In genomic region chr5:124500037-124500436, GRCm38 (mm10) we compare ENCODE assay signal across 8 mouse cellular contexts. TPM values are rescaled to one million over a fixed set of nuclear protein-coding genes. Genes with fewer than 3 reads are reported as not detected.
DNase-seq lines count a peak whose midpoint lies in the region; ATAC-seq and TF ChIP-seq lines count a peak whose summit lies in the region.
"Not testable (repeated sequence)": the region's sequence is repeated elsewhere in the genome, so short reads cannot be mapped to it uniquely, and the experiment has no call there.

No protein-coding gene starts in this region.

- H3K9me3 ChIP-seq in ES-E14 (ENCODE audit: control insufficient read depth, insufficient read depth, low read depth, low read length); MEL (replicated peaks; ENCODE audit: insufficient read depth, low read length); kidney, postnatal 0 days (replicated peaks; ENCODE audit: low read length); stomach, postnatal 0 days (ENCODE audit: control insufficient read depth, low read length): not testable (repeated sequence)

- not testable (repeated sequence) for TF ChIP-seq EP300 in MEL (IDR thresholded peaks at IDR 0.05; ENCODE audit: low read depth in 1 of 2, low read length in 2 of 2); heart, adult 2 months (IDR thresholded peaks at IDR 0.05; ENCODE audit: insufficient read depth, low read depth, low read length); stomach, postnatal 0 days (optimal IDR thresholded peaks at IDR 0.05)

- intact Hi-C loops in gastrocnemius, adult 2 months (cut with DNase I); heart, adult 2 months (cut with DNase I); left cerebral cortex, adult 2 months (cut with DNase I): not testable (repeated sequence)

- H3K27ac ChIP-seq in ES-E14 (ENCODE audit: insufficient read depth, low read depth, low read length, poor library complexity, severe bottlenecking); MEL (ENCODE audit: control insufficient read depth, low read depth, low read length); kidney, postnatal 0 days; stomach, postnatal 0 days (replicated peaks): not testable (repeated sequence)
- H3K27ac ChIP-seq in gastrocnemius, adult 2 months: peak overlapping the region; percentile 90
- peak overlapping the region; percentile 93 for H3K27ac ChIP-seq in heart, adult 2 months
- peak overlapping the region; percentile 69 for H3K27ac ChIP-seq in layer of hippocampus, adult 2 months
- H3K27ac ChIP-seq in left cerebral cortex, adult 2 months: peak overlapping the region; percentile 86

- in situ Hi-C loops in ES-E14 (cut with MboI; ENCODE audit: low sequenced_read_pairs in 2 of 2, unreplicated experiment in 2 of 2): not testable (repeated sequence)

- not testable (repeated sequence) for H3K4me3 ChIP-seq in ES-E14 (ENCODE audit: insufficient read depth in 1 of 2, low read depth in 1 of 2, low read length in 2 of 2, poor library complexity in 1 of 2, severe bottlenecking in 1 of 2); MEL (ENCODE audit: control insufficient read depth in 1 of 2, insufficient read depth in 1 of 2, low read depth in 2 of 2, low read length in 2 of 2); gastrocnemius, adult 2 months; heart, adult 2 months; kidney, postnatal 0 days (replicated peaks; ENCODE audit: low read depth, low read length); layer of hippocampus, adult 2 months; left cerebral cortex, adult 2 months; stomach, postnatal 0 days (ENCODE audit: low read depth, low read length)

- not testable (repeated sequence) for TF ChIP-seq CTCF in MEL (IDR thresholded peaks at IDR 0.05 in 2 of 3, conservative IDR thresholded peaks at IDR 0.05 in 1 of 3; ENCODE audit: control insufficient read depth in 1 of 3, insufficient read depth in 1 of 3, low read depth in 2 of 3, low read length in 3 of 3, poor library complexity in 1 of 3, severe bottlenecking in 1 of 3); gastrocnemius, adult 2 months (IDR thresholded peaks at IDR 0.05); heart, adult 2 months (IDR thresholded peaks at IDR 0.05); layer of hippocampus, adult 2 months (conservative IDR thresholded peaks at IDR 0.05); left cerebral cortex, adult 2 months (IDR thresholded peaks at IDR 0.05)
- TF ChIP-seq CTCF in kidney, postnatal 0 days (IDR thresholded peaks at IDR 0.05; ENCODE audit: low read depth): 0 out of 2 replicates have a peak, but pooled peaks have one; percentile 3
- TF ChIP-seq CTCF in stomach, postnatal 0 days (IDR thresholded peaks at IDR 0.05; ENCODE audit: low read depth): peak; percentile 14; the same call in 1 of the 2 replicates

- TF ChIP-seq RAD21 in MEL (IDR thresholded peaks at IDR 0.05; ENCODE audit: low read depth, low read length): not testable (repeated sequence)

- WGBS in heart, adult 2 months: 76% methylated on average over 4 of the region's 4 CpGs
- 82% methylated on average over 2 of the region's 4 CpGs for WGBS in kidney, postnatal 0 days
- 75% methylated on average over 2 of the region's 4 CpGs for WGBS in stomach, postnatal 0 days

- not testable (repeated sequence) for H3K27me3 ChIP-seq in MEL (ENCODE audit: control insufficient read depth in 1 of 2, insufficient read depth in 2 of 2, low read length in 2 of 2); heart, adult 2 months (ENCODE audit: control insufficient read depth, insufficient read depth, low read length); kidney, postnatal 0 days (ENCODE audit: insufficient read depth, low read length); stomach, postnatal 0 days (ENCODE audit: control insufficient read depth, insufficient read depth, low read length)

- TF ChIP-seq POLR2A in MEL (IDR thresholded peaks at IDR 0.05; ENCODE audit: control insufficient read depth in 1 of 2, insufficient read depth in 1 of 2, low read depth in 1 of 2, low read length in 2 of 2, poor library complexity in 1 of 2); heart, adult 2 months (IDR thresholded peaks at IDR 0.05; ENCODE audit: insufficient read depth, low read depth, low read length): not testable (repeated sequence)

- not testable (repeated sequence) for H3K4me2 ChIP-seq in kidney, postnatal 0 days (ENCODE audit: low read length); stomach, postnatal 0 days (replicated peaks; ENCODE audit: low read depth)

- not testable (repeated sequence) for H3K79me2 ChIP-seq in MEL (ENCODE audit: control insufficient read depth, insufficient read depth, low read length, poor library complexity); heart, adult 2 months (replicated peaks; ENCODE audit: control insufficient read depth, insufficient read depth, low read length)

- DNase-seq in ES-E14 (ENCODE audit: low read depth, low spot score); MEL (ENCODE audit: low read depth, low spot score); gastrocnemius, adult 2 months; heart, adult 2 months; kidney, postnatal 0 days (ENCODE audit: low spot score); layer of hippocampus, adult 2 months (ENCODE audit: low spot score in 2 of 2); left cerebral cortex, adult 2 months (ENCODE audit: extremely low spot score in 1 of 2, low spot score in 2 of 2); stomach, postnatal 0 days (ENCODE audit: low spot score): not testable (repeated sequence)

- not testable (repeated sequence) for H3K9ac ChIP-seq in ES-E14 (ENCODE audit: insufficient read depth, low read depth, low read length, poor library complexity, severe bottlenecking); MEL (ENCODE audit: control insufficient read depth, low read depth, low read length, poor library complexity, severe bottlenecking); heart, adult 2 months (ENCODE audit: low read depth, low read length); kidney, postnatal 0 days (ENCODE audit: low read depth, low read length); stomach, postnatal 0 days (ENCODE audit: low read length)

- H3K4me1 ChIP-seq in ES-E14 (ENCODE audit: control insufficient read depth in 2 of 2, insufficient read depth in 2 of 2, low read length in 2 of 2, poor library complexity in 1 of 2); MEL (ENCODE audit: control insufficient read depth in 1 of 2, insufficient read depth in 2 of 2, low read length in 2 of 2); kidney, postnatal 0 days (replicated peaks; ENCODE audit: insufficient read depth, low read length); stomach, postnatal 0 days (replicated peaks; ENCODE audit: control insufficient read depth, insufficient read depth): not testable (repeated sequence)
- peaks cover 20% of the 10 kb centered on the region for H3K4me1 ChIP-seq in heart, adult 2 months (ENCODE audit: control insufficient read depth, insufficient read depth, low read length)

- ATAC-seq in kidney, postnatal 0 days (replicated peaks; ENCODE audit: low FRiP score, low read depth); stomach, postnatal 0 days (ENCODE audit: low FRiP score, low TSS enrichment): not testable (repeated sequence)

- not testable (repeated sequence) for H3K36me3 ChIP-seq in ES-E14 (ENCODE audit: control insufficient read depth, insufficient read depth, low read length, poor library complexity, severe bottlenecking); MEL (ENCODE audit: control insufficient read depth in 1 of 2, insufficient read depth in 2 of 2, low read length in 2 of 2); stomach, postnatal 0 days (ENCODE audit: control insufficient read depth, insufficient read depth, low read length)
- H3K36me3 ChIP-seq in heart, adult 2 months (ENCODE audit: control insufficient read depth, insufficient read depth, low read length): peaks cover 21% of the 10 kb centered on the region
- H3K36me3 ChIP-seq in kidney, postnatal 0 days (ENCODE audit: insufficient read depth, low read length): peaks cover 27% of the 10 kb centered on the region

RNA-seq across cellular contexts. Expression of gene Snrnp35, which starts 17.1 kb away (rescaled TPM):
- total RNA-seq in ES-E14 (2012; rRNA removed): 7.5 and 10.6 TPM in 2 replicates
- total RNA-seq in MEL (2012; rRNA removed): 11.7 and 12.2 TPM in 2 replicates
- polyA plus RNA-seq in MEL (2012; ENCODE audit: insufficient read depth in 1 of 2, insufficient read length in 2 of 2, low read depth in 1 of 2, low replicate concordance in 2 of 2, missing spikeins in 1 of 2): 10 to 100 TPM in 1 of 2 experiments, not detected in 1; 18.3 TPM
- total RNA-seq in gastrocnemius, adult 2 months (2021): 10 to 100 TPM; 27.7 to 33.1 TPM
- 10 to 100 TPM; 10.5 to 14.5 TPM for total RNA-seq in heart, adult 2 months (2021)
- 2.4 and 4.5 TPM in 2 replicates for polyA plus RNA-seq in heart, adult 2 months (2012; rRNA removed)
- polyA plus RNA-seq in kidney, postnatal 0 days (2015; fragmentation: Nextera tagmentation; extraction: Ambion mirVana): 17.1 and 21.3 TPM in 2 replicates
- 10 to 100 TPM; 25.7 to 25.9 TPM for total RNA-seq in layer of hippocampus, adult 2 months (2021)
- total RNA-seq in left cerebral cortex, adult 2 months (2021): 10 to 100 TPM; 19.9 to 20.8 TPM
- 9.1 and 10.8 TPM in 2 replicates for polyA plus RNA-seq in stomach, postnatal 0 days (2015; fragmentation: Nextera tagmentation; extraction: Ambion mirVana)

RNA-seq across cellular contexts. Expression of gene Rilpl2, which starts 21.9 kb away (rescaled TPM):
- total RNA-seq in ES-E14 (2012; rRNA removed) (7.3 and 8.9 TPM in 2 replicates), MEL (2012; rRNA removed) (12.1 and 13.4 TPM in 2 replicates)
- polyA plus RNA-seq in MEL (2012; ENCODE audit: insufficient read depth in 1 of 2, insufficient read length in 2 of 2, low read depth in 1 of 2, low replicate concordance in 2 of 2, missing spikeins in 1 of 2): 10 to 100 TPM in 1 of 2 experiments, not detected in 1; 14.3 TPM
- 1 to 10 TPM; 4.6 to 4.7 TPM for total RNA-seq in gastrocnemius, adult 2 months (2021)
- total RNA-seq in heart, adult 2 months (2021): 1 to 10 TPM; 6.8 to 9.1 TPM
- polyA plus RNA-seq in heart, adult 2 months (2012; rRNA removed): 6.9 and 8.4 TPM in 2 replicates
- polyA plus RNA-seq in kidney, postnatal 0 days (2015; fragmentation: Nextera tagmentation; extraction: Ambion mirVana): 41.9 and 44.7 TPM in 2 replicates
- total RNA-seq in layer of hippocampus, adult 2 months (2021): 10 to 100 TPM; 19.3 TPM
- total RNA-seq in left cerebral cortex, adult 2 months (2021): 10 to 100 TPM; 17.9 to 21.0 TPM
- polyA plus RNA-seq in stomach, postnatal 0 days (2015; fragmentation: Nextera tagmentation; extraction: Ambion mirVana): 19.3 and 20.7 TPM in 2 replicates

RNA-seq across cellular contexts. Expression of gene Rilpl1, which starts 31.2 kb away (rescaled TPM):
- 8.6 and 10.1 TPM in 2 replicates for total RNA-seq in ES-E14 (2012; rRNA removed)
- total RNA-seq in MEL (2012; rRNA removed): 5.0 and 5.7 TPM in 2 replicates
- polyA plus RNA-seq in MEL (2012; ENCODE audit: insufficient read depth in 1 of 2, insufficient read length in 2 of 2, low read depth in 1 of 2, low replicate concordance in 2 of 2, missing spikeins in 1 of 2): 1 to 10 TPM in 1 of 2 experiments, not detected in 1; 8.6 TPM
- total RNA-seq in gastrocnemius, adult 2 months (2021): 100 to 1,000 TPM; 243 to 286 TPM
- 100 to 1,000 TPM; 189 to 251 TPM for total RNA-seq in heart, adult 2 months (2021)
- polyA plus RNA-seq in heart, adult 2 months (2012; rRNA removed): 166 and 182 TPM in 2 replicates
- polyA plus RNA-seq in kidney, postnatal 0 days (2015; fragmentation: Nextera tagmentation; extraction: Ambion mirVana): 24.2 and 27.2 TPM in 2 replicates
- 10 to 100 TPM; 69.1 to 78.2 TPM for total RNA-seq in layer of hippocampus, adult 2 months (2021)
- 10 to 100 TPM; 84.6 to 84.8 TPM for total RNA-seq in left cerebral cortex, adult 2 months (2021)
- polyA plus RNA-seq in stomach, postnatal 0 days (2015; fragmentation: Nextera tagmentation; extraction: Ambion mirVana): 9.0 and 9.3 TPM in 2 replicates

RNA-seq across cellular contexts. Expression of gene Tmed2, which starts 40.5 kb away (rescaled TPM):
- total RNA-seq in ES-E14 (2012; rRNA removed) (212 and 224 TPM in 2 replicates), MEL (2012; rRNA removed) (245 and 255 TPM in 2 replicates)
- polyA plus RNA-seq in MEL (2012; ENCODE audit: insufficient read depth in 1 of 2, insufficient read length in 2 of 2, low read depth in 1 of 2, low replicate concordance in 2 of 2, missing spikeins in 1 of 2): 100 to 1,000 TPM in 1 of 2 experiments, not detected in 1; 252 TPM
- 100 to 1,000 TPM; 144 to 170 TPM for total RNA-seq in gastrocnemius, adult 2 months (2021)
- 100 to 1,000 TPM; 167 to 194 TPM for total RNA-seq in heart, adult 2 months (2021)
- polyA plus RNA-seq in heart, adult 2 months (2012; rRNA removed): 80.9 and 150 TPM in 2 replicates
- polyA plus RNA-seq in kidney, postnatal 0 days (2015; fragmentation: Nextera tagmentation; extraction: Ambion mirVana): 561 and 572 TPM in 2 replicates
- total RNA-seq in layer of hippocampus, adult 2 months (2021): 10 to 100 TPM; 97.4 to 99.3 TPM
- total RNA-seq in left cerebral cortex, adult 2 months (2021): 10 to 100 TPM; 95.4 to 98.9 TPM
- polyA plus RNA-seq in stomach, postnatal 0 days (2015; fragmentation: Nextera tagmentation; extraction: Ambion mirVana): 544 and 572 TPM in 2 replicates

RNA-seq across cellular contexts. Expression of gene Ddx55, which starts 52.6 kb away (rescaled TPM):
- total RNA-seq in ES-E14 (2012; rRNA removed): 22.8 and 30.7 TPM in 2 replicates
- total RNA-seq in MEL (2012; rRNA removed): 29.1 and 33.8 TPM in 2 replicates
- 10 to 100 TPM in 1 of 2 experiments, not detected in 1; 43.2 TPM for polyA plus RNA-seq in MEL (2012; ENCODE audit: insufficient read depth in 1 of 2, insufficient read length in 2 of 2, low read depth in 1 of 2, low replicate concordance in 2 of 2, missing spikeins in 1 of 2)
- 1 to 10 TPM; 4.5 to 4.8 TPM for total RNA-seq in gastrocnemius, adult 2 months (2021)
- 1 to 10 TPM; 6.2 to 7.5 TPM for total RNA-seq in heart, adult 2 months (2021)
- polyA plus RNA-seq in heart, adult 2 months (2012; rRNA removed): 5.3 and 7.7 TPM in 2 replicates
- 7.5 and 8.3 TPM in 2 replicates for polyA plus RNA-seq in kidney, postnatal 0 days (2015; fragmentation: Nextera tagmentation; extraction: Ambion mirVana)
- 10 to 100 TPM; 27.4 to 32.6 TPM for total RNA-seq in layer of hippocampus, adult 2 months (2021)
- 10 to 100 TPM; 25.8 to 28.3 TPM for total RNA-seq in left cerebral cortex, adult 2 months (2021)
- polyA plus RNA-seq in stomach, postnatal 0 days (2015; fragmentation: Nextera tagmentation; extraction: Ambion mirVana): 5.8 and 6.1 TPM in 2 replicates
